ENCODE assay signal across 8 mouse cellular contexts in genomic region chrX:10577356-10577755, GRCm38 (mm10).
DNase-seq lines count a peak whose midpoint lies in the region; ATAC-seq and TF ChIP-seq lines count a peak whose summit lies in the region.

No protein-coding gene starts in this region.

- no peak overlapping the region for H3K4me3 ChIP-seq in forebrain, embryonic 14.5 days (ENCODE audit: low read depth, low read length)
- no peak overlapping the region for H3K4me3 ChIP-seq in forebrain, embryonic 13.5 days
- H3K4me3 ChIP-seq in bone marrow, adult 2 months (replicated peaks; ENCODE audit: control insufficient read depth, low read depth, low read length), result no peak overlapping the region

- intact Hi-C loops in left cerebral cortex, postnatal 25 days (cut with DNase I), result loop anchor here (10.0 kb wide), 1 partner anchor 343 kb away; no protein-coding TSS in a partner anchor

- H3K9me3 ChIP-seq in forebrain, embryonic 14.5 days (replicated peaks; ENCODE audit: control insufficient read depth, low read length), result no peaks in the 10 kb centered on the region
- H3K9me3 ChIP-seq in forebrain, embryonic 13.5 days (replicated peaks), result no peaks in the 10 kb centered on the region

- H3K36me3 ChIP-seq in forebrain, embryonic 14.5 days (ENCODE audit: control insufficient read depth, insufficient read depth, low read length), result no peaks in the 10 kb centered on the region
- peaks cover 3% of the 10 kb centered on the region; the same call in 1 of the 2 replicates for H3K36me3 ChIP-seq in forebrain, embryonic 13.5 days (ENCODE audit: poor library complexity, severe bottlenecking)

- 22% methylated on average over 1 of the region's 1 CpGs for WGBS in forebrain, embryonic 14.5 days
- 14% methylated on average over 1 of the region's 1 CpGs for WGBS in forebrain, embryonic 13.5 days
- WGBS in bone marrow, adult 2 months, result 31% methylated on average over 1 of the region's 1 CpGs

- no peak for TF ChIP-seq POLR2A in bone marrow, adult 2 months (IDR thresholded peaks at IDR 0.05; ENCODE audit: borderline replicate concordance, control insufficient read depth, low read depth, low read length)

- 0 out of 2 replicates have a peak, but pooled peaks cover 8% of the 10 kb centered on the region for H3K4me1 ChIP-seq in forebrain, embryonic 14.5 days (ENCODE audit: control insufficient read depth, insufficient read depth, low read length)
- H3K4me1 ChIP-seq in forebrain, embryonic 13.5 days, result peaks cover 19% of the 10 kb centered on the region
- H3K4me1 ChIP-seq in bone marrow, adult 2 months (ENCODE audit: control insufficient read depth, insufficient read depth, low read length), result no peaks in the 10 kb centered on the region

- ATAC-seq in forebrain, embryonic 14.5 days, result peak; percentile 40; the same call in 1 of the 2 replicates
- ATAC-seq in forebrain, embryonic 13.5 days, result no peak

- H3K9ac ChIP-seq in forebrain, embryonic 14.5 days (ENCODE audit: low read length), result no peak overlapping the region
- H3K9ac ChIP-seq in forebrain, embryonic 13.5 days, result no peak overlapping the region

- peak; percentile 75 for DNase-seq in forebrain, embryonic 14.5 days (ENCODE audit: low spot score)
- peak; percentile 23 to 53 for DNase-seq in left cerebral cortex, postnatal 25 days (ENCODE audit: low spot score in 2 of 2)
- DNase-seq in left cerebral cortex, adult 8-10 months (ENCODE audit: low spot score in 2 of 2), result no peak
- peak; percentile 11 for DNase-seq in lung, postnatal 14 days
- no peak for DNase-seq in neural tube, embryonic 10.5 days (ENCODE audit: extremely low spot score, low spot score)
- DNase-seq in ovary, adult 18-20 months (ENCODE audit: low spot score), result no peak

- no peak overlapping the region for H3K27ac ChIP-seq in forebrain, embryonic 14.5 days (ENCODE audit: low read depth, low read length)
- H3K27ac ChIP-seq in forebrain, embryonic 13.5 days, result no peak overlapping the region
- H3K27ac ChIP-seq in bone marrow, adult 2 months (ENCODE audit: control insufficient read depth, insufficient read depth, low read depth, low read length, poor library complexity), result no peak overlapping the region

- H3K4me2 ChIP-seq in forebrain, embryonic 14.5 days (ENCODE audit: low read length), result no peak overlapping the region
- no peak overlapping the region for H3K4me2 ChIP-seq in forebrain, embryonic 13.5 days

- TF ChIP-seq CTCF in bone marrow, adult 2 months (IDR thresholded peaks at IDR 0.05; ENCODE audit: control insufficient read depth, insufficient read depth, low read length), result 0 out of 2 replicates have a peak, but pooled peaks have one; percentile 24

- H3K27me3 ChIP-seq in forebrain, embryonic 14.5 days (replicated peaks; ENCODE audit: control insufficient read depth, insufficient read depth, low read length), result no peaks in the 10 kb centered on the region
- H3K27me3 ChIP-seq in forebrain, embryonic 13.5 days, result no peaks in the 10 kb centered on the region

Comparison
In these comparisons a context has a peak if more than half of its experiments do, and no peak if none do; other contexts are left out.
1. DNase-seq: peak in forebrain, embryonic 14.5 days (single experiment), left cerebral cortex, postnatal 25 days (2 of 2) and lung, postnatal 14 days (single experiment); none in left cerebral cortex, adult 8-10 months (0 of 2), neural tube, embryonic 10.5 days (single experiment) and ovary, adult 18-20 months (single experiment).